Mouse (Mus musculus) E14TG2a.4 (cell line): Measurements from ENCODE around the gene S100a4.

Experiments
- CTCF ChIP-seq: conservative IDR thresholded peaks from 2 replicates; pipeline ENCODE4 v1.5.1; 2014; ENCODE audit warnings: low read length
- NANOG ChIP-seq: IDR thresholded peaks from 2 replicates; pipeline ENCODE4 v1.6.1; 2014; ENCODE audit warnings: borderline replicate concordance, low read length, mixed read lengths

GRCm38 (mm10) chr3:90652878-90653508 is 49.4 kb downstream of the S100a4 start:
- TF ChIP-seq CTCF, result peak; percentile 63
- TF ChIP-seq NANOG, result no peak
